Mouse (Mus musculus) kidney, postnatal 14 days (tissue): ENCODE measurements around the gene Frrs1.
A peak's percentile ranks its signal among the peaks of the same experiment; 100 is the strongest.
"Not testable (repeated sequence)": the region's sequence is repeated elsewhere in the genome, so short reads cannot be mapped to it uniquely, and the experiment has no call there.

Source experiments
- DNase-seq: peaks from one replicate; pipeline ENCODE4 v3.0.0; 2022; ENCODE audit warnings: mixed read lengths

Gene Frrs1

GRCm38 (mm10) chr3:116858941-116859685, at the start of gene Frrs1:
Gene Frrs1, plus strand, starts transcription at chr3:116859464.
- no peak for DNase-seq

- DNase-seq, result not testable (repeated sequence)
Measured at GRCm38 (mm10) chr3:116810351-116810750, 48.9 kb upstream of the Frrs1 start.

- DNase-seq, result no peak
Measured at GRCm38 (mm10) chr3:116812946-116813345, 46.3 kb upstream of the Frrs1 start.

GRCm38 (mm10) chr3:116815305-116815797, 43.9 kb upstream of the Frrs1 start:
- DNase-seq, result no peak

- no peak for DNase-seq
Measured at GRCm38 (mm10) chr3:116815916-116816315, 43.3 kb upstream of the Frrs1 start.

GRCm38 (mm10) chr3:116816674-116817215, 42.5 kb upstream of the Frrs1 start:
- no peak for DNase-seq

GRCm38 (mm10) chr3:116817231-116817630, 42.0 kb upstream of the Frrs1 start:
- DNase-seq, result no peak

- DNase-seq, result no peak
Measured at GRCm38 (mm10) chr3:116826471-116827215, 32.6 kb upstream of the Frrs1 start.

GRCm38 (mm10) chr3:116829274-116829920, 29.9 kb upstream of the Frrs1 start:
- DNase-seq, result no peak

GRCm38 (mm10) chr3:116831324-116831723, 27.9 kb upstream of the Frrs1 start:
- DNase-seq, result no peak

- no peak for DNase-seq
Measured at GRCm38 (mm10) chr3:116832526-116833310, 26.5 kb upstream of the Frrs1 start.

- DNase-seq, result no peak
Measured at GRCm38 (mm10) chr3:116833491-116833890, 25.8 kb upstream of the Frrs1 start.

GRCm38 (mm10) chr3:116834241-116834640, 25.0 kb upstream of the Frrs1 start:
- no peak for DNase-seq

GRCm38 (mm10) chr3:116835350-116835749, 23.9 kb upstream of the Frrs1 start:
- DNase-seq, result no peak

GRCm38 (mm10) chr3:116835770-116836680, 23.2 kb upstream of the Frrs1 start:
- DNase-seq, result peak; percentile 90

GRCm38 (mm10) chr3:116836681-116837475, 22.4 kb upstream of the Frrs1 start:
- DNase-seq, result no peak

- DNase-seq, result no peak
Measured at GRCm38 (mm10) chr3:116841311-116841710, 18.0 kb upstream of the Frrs1 start.

- DNase-seq, result no peak
Measured at GRCm38 (mm10) chr3:116844880-116845579, 14.2 kb upstream of the Frrs1 start.

- no peak for DNase-seq
Measured at GRCm38 (mm10) chr3:116846084-116846483, 13.2 kb upstream of the Frrs1 start.

- DNase-seq, result no peak
Measured at GRCm38 (mm10) chr3:116848099-116848498, 11.2 kb upstream of the Frrs1 start.
